Mouse (Mus musculus) frontal cortex, postnatal 10 days (tissue): ENCODE data around the gene Pdhx.

Source experiments
- DNase-seq, 2 experiments: peaks; one replicate each; pipeline ENCODE4 v3.0.0; 2022; ENCODE audit warnings: low spot score in 2 of 2, mixed read lengths in 1 of 2

Pdhx gene

DNA sequence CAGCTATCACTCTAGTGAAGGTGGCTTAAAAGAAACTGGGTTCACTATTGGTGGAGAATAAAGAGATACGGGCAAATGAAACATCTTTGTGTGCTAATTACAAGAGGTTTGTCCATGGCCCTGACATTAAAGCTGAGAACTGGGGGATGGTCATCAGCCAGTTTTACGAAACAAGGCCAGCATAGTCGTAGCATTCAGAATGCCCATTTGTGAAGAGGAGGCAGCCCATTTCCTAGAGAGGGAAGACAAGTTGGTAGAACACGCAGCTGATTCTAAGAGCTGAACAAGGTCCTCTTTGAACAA lies 85.7 kb downstream of the Pdhx start:
- no peak for DNase-seq

GRCm38 (mm10) chr2:102986964-102987707 lies 86.2 kb downstream of the Pdhx start:
- DNase-seq: no peak

GRCm38 (mm10) chr2:102986424-102986823 lies 86.9 kb downstream of the Pdhx start:
- DNase-seq: no peak

DNA sequence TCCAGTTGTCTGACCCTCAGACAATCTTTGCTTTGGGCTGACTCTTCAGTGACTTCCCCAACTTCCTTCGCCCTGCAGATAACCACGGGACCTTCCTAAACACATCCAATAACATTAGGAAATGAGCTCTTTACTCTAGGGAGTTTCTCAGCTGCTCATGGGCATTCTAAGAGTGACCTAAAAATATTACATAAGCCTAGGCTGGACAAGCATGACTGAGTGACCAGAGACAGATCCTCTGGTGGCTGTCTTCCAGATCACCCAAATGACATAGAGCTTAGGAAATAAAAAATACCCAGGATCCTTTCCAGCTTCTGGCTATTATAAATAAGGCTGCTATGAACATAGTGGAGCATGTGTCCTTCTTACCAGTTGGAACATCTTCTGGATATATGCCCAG lies 90.5 kb downstream of the Pdhx start:
- DNase-seq: no peak

- no peak for DNase-seq
These were observed 91.6 kb downstream of the Pdhx start for GRCm38 (mm10) chr2:102981446-102982314.

DNA sequence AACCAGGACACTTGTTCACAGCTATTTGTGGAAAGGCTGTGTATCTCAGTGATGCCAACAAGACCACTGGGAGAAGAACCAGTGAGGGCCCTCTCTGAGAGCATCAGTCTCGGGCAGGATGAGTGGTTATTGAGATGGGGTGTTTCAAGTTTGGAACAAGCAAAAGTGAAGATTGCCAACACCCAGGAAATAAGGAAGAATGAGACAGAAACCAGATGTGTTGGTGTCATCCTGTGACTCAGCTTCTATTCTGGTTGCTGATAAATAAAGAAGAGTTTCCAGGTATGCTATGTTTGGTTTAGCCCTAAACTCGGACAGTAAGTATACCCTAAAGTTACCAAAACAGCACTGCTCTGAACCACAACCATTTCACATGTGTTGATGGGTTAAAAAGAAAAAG lies 92.4 kb downstream of the Pdhx start:
- DNase-seq: no peak

GRCm38 (mm10) chr2:102979519-102979918 lies 93.8 kb downstream of the Pdhx start:
- DNase-seq: no peak

DNA sequence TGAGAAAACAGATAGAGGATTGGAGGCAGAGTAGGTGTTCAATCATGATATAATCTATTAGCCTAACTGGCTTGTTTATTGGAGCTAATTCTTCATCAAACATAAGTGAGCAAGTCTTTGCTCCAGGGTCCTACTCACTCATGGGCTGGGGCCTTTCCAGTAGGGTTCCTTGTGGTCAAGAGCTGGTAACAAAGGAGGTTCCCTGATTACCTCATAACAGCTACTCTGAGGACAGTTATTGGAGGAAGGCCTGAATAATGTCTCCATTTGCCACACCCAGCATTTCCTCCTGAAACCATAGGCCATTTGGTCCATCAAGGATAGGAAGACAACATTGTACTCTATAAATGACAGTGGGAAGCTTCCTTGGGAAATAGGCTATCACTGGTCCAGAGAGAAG lies 94.2 kb downstream of the Pdhx start:
- DNase-seq: no peak

DNA sequence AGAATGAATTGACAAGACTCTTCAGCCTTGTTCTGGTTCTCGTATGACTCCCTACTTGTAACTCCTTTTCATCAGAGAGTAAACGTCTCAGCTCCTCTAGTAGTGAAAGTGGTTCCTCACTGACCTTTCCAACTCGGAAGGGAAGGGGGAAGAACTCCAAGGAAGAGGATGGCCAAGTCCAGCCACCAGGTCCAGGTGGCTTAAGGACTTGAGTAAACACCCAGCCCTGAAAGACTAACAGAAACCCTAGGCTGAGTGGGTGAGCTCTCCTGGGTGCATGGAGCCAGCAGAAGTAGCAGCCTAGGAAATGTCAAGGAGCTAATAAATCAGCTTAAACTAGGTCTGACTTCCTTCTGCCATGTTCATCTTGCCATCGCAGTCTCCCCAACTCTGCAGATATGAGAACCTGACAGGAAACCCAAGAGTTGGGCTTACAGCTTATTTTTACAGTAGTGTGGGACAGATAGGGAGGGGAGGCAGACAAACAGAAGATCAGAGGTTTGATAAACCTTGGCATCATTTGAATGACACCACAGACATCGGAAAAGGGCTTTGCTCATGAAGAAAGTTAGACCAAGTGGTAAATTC lies 97.9 kb downstream of the Pdhx start:
- no peak for DNase-seq

DNA sequence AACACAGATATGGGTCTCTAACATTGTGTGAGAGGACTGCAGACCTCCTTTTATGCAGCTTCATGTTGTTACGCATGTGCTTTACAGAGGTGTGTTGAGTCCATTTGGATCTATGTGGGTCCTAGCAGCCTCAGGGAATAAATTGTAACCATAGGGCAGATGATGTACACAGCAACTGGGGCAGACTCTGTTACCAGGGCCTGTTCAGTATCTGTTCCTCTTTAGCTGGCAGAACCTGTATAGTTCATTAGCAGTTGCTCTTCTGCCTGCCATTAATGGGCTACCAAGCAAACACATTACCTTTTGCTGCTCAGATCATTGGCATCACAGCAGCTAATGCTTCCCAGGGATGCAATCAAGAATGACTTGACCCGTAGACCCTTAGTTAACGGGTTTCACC lies 100.2 kb downstream of the Pdhx start:
- no peak for DNase-seq

DNA sequence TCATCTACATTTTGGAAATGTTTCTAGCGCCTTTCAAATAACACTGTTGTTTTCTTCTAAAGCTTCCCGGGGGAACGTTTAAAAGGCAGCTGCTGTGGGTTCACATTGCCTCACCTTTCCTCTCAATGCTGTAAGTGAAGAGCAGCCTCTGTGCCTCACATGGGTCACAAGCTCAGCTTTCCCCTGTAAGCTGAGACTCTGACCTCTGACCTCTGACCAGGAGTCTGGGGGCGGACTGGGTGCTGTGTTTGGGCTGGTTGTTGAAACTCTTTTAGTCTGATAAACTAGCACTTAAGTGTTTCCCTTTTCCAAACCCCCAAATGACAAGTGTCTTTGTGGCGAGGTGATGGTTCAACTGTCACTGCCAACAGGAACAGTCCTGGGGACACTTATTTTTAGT lies 100.7 kb downstream of the Pdhx start:
- DNase-seq: no peak

GRCm38 (mm10) chr2:102971951-102972350 lies 101.4 kb downstream of the Pdhx start:
- no peak for DNase-seq
